Mouse (Mus musculus) MN1 (cell line): Measurements from ENCODE around the gene Cd300lf.

ENCODE experiments used
- DNase-seq: peaks from one replicate; pipeline ENCODE4 v3.0.0-alpha.2; 2016; ENCODE audit warnings: low spot score

Gene Cd300lf

GRCm38 (mm10) chr11:115133800-115134199, at the start of gene Cd300lf:
Gene Cd300lf, minus strand, starts transcription at chr11:115133992.
- DNase-seq: no peak

DNA sequence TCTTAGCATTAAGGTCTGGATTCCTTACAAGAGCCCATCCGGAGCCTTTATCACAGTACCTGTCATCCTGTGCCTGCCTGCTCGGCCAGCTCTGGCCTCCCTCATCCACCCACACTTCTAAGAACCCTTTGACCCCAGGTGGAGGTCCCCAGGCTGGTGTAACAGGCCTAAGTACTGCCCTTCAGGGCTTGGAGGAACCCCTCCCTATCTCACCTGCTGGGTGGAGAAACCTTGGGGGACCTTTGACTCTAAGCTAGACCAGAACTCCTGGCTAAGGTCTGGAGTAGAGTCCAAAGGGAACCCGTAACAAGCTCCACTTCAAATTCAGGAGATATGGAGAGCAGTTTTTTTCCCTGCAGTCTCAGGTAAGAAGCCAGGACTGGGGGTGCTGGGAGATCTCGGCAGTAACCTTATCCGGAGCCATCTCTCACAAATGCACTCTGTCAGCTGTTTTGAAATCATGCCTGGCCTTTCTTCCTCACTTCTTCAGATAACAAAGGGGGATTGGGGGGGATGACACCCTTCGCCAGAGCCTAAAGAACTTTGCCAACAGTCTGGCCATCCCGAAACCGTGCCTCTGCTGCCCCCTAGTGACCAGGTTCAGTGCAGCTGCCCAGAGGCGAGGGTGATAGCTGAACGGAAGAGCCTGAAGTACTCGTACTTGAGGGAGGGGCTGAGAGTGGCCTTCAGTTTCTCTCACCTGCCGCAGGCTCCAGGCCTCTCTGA, 48.3 kb upstream of the Cd300lf start:
- peak; percentile 69 for DNase-seq

GRCm38 (mm10) chr11:115179881-115180280, 46.1 kb upstream of the Cd300lf start:
- DNase-seq: peak; percentile 48

- DNase-seq: no peak
Measured at GRCm38 (mm10) chr11:115179191-115179590, 45.4 kb upstream of the Cd300lf start.

DNA sequence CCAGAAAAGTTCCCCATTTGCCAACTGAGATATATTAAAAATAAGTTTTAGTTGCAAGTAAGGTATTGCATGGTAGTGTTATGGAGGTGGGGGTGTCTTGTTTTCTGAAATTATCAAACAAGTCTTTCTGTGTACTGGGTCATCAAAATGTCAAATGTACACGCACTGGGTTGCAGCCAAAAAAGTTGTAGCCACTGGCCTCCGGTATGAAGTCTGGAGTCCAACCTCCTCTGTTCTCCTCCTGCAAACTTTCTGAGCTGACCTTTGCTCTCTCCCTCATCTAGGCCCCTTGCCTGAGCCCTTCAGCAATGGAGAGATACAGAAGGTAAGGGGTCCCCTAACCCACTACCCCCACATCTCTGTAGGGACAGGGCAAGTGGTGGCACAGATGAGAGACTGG, 45.0 kb upstream of the Cd300lf start:
- DNase-seq: no peak

- DNase-seq: no peak
Measured at GRCm38 (mm10) chr11:115177559-115178195, 43.9 kb upstream of the Cd300lf start.

DNA sequence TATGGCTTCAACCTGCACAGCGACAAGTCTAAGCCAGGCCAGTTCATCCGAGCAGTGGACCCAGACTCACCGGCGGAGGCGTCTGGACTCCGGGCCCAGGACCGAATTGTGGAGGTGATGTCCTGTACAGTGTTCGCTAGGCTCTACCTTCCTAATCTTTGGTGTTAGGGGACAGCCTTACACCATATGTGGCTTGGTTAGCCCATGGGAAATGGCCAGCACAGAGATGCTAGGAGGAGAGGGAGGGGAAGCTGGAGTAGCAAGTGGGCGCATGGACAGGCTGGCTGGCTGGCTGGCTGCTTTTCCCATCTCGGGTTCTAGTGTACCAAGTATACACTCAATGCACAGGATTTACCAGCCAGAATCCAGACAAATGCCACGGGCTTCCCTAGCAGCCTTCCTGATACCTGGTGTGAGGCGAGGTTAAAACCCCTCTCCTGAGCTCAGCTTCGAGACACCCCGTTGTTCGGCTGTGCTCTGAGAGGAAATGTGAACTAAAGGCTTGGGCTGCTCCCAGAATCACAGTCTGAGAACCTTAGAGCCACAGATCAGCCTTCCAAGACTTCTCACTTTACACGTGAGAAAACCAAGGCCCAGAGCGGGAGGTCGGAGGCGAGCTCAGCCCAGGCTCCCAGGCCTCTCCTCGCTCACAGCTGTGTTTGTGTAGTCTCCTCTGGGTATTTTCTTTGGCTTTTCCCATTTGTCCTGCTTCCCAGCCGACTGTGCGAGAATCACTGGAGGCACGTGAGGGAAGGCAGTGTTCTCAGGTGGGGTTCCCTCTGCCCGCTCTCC, 42.8 kb upstream of the Cd300lf start:
- no peak for DNase-seq

DNA sequence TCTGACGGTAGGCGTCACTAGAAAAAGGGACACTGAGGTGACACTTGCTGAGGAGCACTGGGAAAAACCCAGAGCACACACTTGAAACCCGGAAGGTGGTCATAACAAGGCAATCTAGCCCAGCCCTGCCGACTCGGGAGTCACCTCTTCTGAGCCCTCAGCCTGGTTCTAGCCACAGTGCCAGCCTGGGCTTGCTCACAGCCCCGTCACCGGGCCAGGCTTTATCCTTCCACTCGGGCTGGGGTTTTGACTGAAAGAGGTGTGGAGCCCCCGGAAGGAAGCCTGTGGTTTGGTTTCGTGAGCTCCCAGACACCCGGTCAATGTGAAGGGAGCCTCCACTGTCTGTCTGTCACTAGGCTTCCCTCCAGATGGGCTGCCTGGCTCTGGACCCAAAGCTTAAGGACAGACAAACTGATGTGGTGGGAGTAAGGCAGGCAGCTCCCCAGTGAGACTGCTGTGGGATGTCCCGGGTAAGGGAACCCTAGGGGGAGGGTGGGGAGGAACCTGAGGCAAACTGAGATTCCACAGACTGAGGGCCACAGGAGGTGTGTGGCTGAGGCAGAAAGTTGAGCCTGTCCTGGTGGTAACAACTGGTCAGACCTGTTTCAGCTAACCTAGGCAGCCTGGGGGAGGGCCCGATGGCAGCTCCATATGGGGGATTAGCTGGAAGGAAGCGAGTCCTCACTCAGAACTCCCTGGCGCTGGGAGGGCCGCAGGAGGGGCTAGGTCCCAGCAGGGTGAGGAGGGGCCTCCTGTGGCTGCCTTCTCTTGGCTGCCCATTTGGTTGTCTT, 40.0 kb upstream of the Cd300lf start:
- DNase-seq: no peak

DNA sequence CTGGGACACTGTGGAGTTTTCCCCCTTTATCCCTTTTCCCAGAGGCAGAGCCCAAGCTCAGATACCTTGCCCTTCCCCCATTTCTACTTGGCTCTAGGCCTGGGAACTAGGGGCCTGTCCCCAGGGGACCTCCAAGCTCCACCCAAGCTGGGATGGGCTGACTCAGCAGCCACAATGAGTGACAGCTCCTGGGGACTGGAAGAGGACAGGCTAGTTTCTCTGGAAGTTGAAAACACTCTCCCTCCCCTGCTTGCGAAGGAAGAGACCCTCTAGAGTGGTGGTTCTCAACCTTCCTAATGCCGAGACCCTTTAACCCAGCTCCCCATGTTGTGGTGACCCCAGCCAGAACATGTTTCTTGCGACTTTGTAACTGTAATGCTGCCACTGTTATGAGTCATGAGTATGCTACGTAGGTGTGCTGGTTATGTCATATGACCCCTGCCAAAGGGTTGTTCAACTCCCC, 39.1 kb upstream of the Cd300lf start:
- peak; percentile 76 for DNase-seq

- peak; percentile 53 for DNase-seq
Measured at GRCm38 (mm10) chr11:115171125-115171524, 37.3 kb upstream of the Cd300lf start.

DNA sequence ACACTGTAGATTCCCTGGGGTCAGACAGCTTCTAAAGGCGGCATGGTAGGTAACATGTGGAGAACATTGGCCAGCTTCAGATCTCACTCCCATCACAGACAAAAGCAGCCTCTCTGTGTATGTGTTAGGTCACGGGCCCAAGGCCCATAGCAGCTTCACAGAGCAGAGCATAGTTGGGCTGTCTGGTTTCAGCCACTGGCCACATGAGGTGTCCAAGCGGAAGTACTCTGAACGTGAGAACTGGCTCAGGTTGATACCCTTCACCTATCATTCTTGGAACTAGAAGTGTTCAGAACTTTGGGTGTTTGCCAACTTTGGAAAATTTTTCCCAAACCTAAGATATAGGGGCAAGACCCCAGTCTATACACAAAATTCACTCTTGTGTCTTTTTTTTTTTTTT, 35.6 kb upstream of the Cd300lf start:
- no peak for DNase-seq

GRCm38 (mm10) chr11:115167631-115168249, 33.9 kb upstream of the Cd300lf start:
- DNase-seq: no peak

- no peak for DNase-seq
Measured at GRCm38 (mm10) chr11:115166776-115167175, 33.0 kb upstream of the Cd300lf start.

DNA sequence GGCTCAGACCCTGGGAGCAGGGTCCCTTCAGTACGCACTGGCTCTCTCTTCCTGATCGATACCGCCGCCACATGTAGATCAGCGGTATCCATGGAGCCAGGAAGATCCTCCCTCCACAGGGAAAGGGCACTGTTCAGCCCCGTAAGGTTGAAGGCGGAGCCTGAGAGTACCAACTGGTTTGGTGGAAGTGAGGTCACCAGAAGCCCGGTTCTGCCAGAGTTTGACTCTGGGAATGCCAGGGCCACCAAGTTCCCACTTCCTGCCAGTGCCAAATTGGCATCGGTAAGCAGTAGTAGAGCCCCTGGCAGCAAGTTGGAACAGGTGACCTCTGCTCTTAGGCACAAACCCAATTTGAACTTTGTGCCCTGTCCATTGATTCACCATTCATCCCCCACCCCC, 31.2 kb upstream of the Cd300lf start:
- peak; percentile 62 for DNase-seq

DNA sequence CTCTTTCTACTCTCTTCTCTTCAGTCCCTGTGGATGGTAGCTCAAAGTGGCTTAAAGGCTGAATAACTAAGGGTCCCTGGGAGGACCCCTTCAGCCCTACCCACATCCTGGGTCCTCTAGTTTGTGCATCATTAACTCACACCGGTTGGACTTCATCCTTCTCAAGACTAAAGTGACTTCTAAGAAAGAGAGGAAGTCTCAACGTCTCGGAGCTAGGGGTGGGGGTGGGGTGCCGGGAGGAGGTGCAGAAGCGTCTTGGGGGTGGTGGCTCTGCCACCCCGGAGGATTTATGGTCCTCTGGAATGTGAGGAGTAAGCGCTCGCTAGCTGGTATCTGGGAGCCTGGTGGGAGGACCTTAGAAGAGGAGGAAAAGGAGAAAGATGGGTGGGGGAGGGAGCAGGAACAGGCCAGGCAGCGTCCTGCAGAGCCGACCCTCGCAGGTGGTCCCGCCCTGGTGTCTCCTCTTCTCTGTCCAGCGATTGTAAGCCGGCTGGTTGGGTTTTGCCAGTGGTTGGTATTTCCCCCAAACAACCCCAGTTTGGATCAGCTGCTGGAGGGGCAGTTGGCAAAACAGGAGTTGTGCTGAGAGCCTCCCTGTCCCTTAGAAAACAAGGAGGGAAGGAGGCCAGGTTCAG, 30.7 kb upstream of the Cd300lf start:
- no peak for DNase-seq

DNA sequence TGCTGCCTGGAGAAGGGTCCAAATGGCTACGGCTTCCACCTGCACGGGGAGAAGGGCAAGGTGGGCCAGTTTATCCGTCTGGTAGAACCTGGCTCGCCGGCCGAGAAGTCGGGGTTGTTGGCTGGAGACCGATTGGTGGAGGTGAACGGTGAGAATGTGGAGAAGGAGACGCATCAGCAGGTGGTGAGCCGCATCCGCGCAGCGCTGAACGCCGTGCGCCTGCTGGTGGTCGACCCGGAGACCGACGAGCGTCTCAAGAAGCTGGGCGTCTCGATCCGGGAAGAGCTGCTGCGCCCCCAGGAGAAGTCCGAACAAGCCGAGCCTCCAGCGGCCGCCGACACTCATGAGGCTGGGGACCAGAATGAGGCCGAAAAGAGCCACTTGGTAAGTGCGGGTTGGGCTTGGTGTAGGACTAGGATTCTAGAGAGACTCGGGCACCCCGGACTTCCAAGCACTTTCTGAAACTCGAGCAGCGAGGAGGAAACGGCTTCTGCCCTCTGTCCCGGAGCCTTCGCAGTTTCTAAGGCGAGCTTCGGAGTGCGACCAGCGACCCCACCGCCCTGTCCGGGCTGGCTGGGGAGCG, 29.9 kb upstream of the Cd300lf start:
- peak; percentile 58 for DNase-seq

GRCm38 (mm10) chr11:115162832-115163480, 29.2 kb upstream of the Cd300lf start, which contains the start of gene Slc9a3r1:
Gene Slc9a3r1, plus strand, starts transcription at chr11:115163341.
- peak; percentile 97 for DNase-seq

DNA sequence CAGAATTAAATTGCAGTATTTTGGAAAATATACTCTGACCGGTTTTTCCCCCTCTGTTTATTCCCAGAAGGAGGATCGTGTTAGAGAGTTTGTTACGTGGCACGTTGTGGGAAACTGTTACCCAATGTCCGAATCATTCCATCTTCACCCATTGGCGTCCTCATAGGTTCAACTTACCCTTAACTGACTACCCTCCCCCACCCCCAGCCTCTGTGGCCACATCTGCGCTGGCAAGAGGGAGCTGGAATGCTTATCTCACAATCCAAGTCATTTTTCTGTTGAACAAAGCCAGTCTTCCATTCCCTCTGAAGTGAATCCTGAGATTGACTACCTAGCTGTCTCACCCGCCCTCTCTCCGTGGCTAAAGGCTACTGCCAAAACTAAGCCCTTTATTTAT, 28.4 kb upstream of the Cd300lf start:
- DNase-seq: no peak

DNA sequence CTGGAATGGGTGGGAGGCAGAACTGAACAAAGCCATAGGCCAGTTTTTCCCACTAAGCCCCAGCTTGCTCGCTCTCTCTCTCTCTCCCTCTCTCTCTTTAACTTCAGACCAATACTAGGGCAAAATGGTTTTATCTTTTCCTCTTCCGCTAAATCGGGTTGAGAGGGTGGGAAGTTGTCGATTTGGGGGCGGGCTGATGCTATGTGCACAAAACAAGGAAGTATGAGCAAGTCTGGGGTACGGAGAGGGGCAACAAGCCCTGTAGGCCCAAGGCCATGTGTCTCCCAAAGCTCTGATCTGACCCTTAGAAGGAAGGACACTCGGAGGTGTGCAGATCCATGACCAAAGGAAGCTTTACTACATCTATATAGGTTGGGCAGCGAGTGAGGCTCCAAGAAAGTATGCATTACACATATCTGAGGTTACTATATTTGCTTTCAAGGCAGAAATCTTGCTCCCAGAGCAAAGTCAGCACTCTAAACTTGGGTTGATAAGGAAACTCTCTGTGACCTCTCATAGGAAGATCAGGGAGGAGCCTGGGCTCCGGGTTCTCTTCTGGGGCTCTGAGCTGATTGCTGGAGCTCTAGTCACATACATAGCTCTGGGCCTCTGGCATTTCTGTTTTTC, 27.9 kb upstream of the Cd300lf start:
- DNase-seq: no peak
